Mouse (Mus musculus): ENCODE results near the gene Stxbp3.

GRCm38 (mm10) chr3:108857714-108858113 is 17.4 kb upstream of the Stxbp3 start:
- TF ChIP-seq CTCF (conservative IDR thresholded peaks at IDR 0.05; ENCODE audit: low read length): no peak
- no peak for TF ChIP-seq POU5F1 (IDR thresholded peaks at IDR 0.05; ENCODE audit: borderline replicate concordance, low read length)
